Mouse (Mus musculus): ENCODE data around the gene Dusp16.

DNA sequence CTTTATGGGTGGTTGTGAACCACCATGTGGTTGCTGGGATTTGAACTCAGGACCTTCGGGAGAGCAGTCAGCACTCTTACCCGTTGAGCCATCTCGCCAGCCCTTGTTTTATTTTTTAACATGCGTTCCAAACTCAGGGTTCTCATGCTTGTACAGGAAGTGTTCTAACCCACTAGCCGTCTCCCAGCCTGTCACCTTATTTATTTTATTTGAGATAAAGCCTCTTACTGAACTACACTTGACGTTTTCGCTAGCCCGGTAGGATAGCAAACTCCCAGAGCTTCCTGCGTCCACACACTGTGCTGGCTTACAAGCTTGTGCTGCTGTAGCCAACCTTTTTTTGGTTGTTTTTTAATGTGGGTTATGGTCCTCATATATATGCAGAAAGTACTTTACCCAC is 126.6 kb downstream of the Dusp16 start:
- TF ChIP-seq MYOD1 (IDR thresholded peaks at IDR 0.05; ENCODE audit: control insufficient read depth, insufficient read length, low read depth) (no peak), CTCF (IDR thresholded peaks at IDR 0.05; ENCODE audit: control insufficient read depth, insufficient read depth, insufficient read length) (no peak), USF1 (IDR thresholded peaks at IDR 0.05; ENCODE audit: low read depth) (no peak), MYOG (IDR thresholded peaks at IDR 0.05; ENCODE audit: control insufficient read depth, extremely low read depth, insufficient read length) (no peak), MAX (IDR thresholded peaks at IDR 0.05) (no peak)

All from C2C12 (cell line).